Mouse (Mus musculus) limb, embryonic 10.5 days (tissue): ENCODE measurements at regions not wholly inside any gene's neighbourhood (a gene's known extent, or its start where the extent isn't known, plus 50 kb on each side); places are given as distances from the start of the nearest gene placed in this dataset.

Source experiments
- DNase-seq: peaks from one replicate; pipeline ENCODE4 v3.0.0-alpha.2; 2017; ENCODE audit warnings: low spot score
- H3K27ac ChIP-seq: fragments of 300-500 bp; sonication (generic); 2 replicates; pipeline ENCODE4 v1.5.1; 2016; ENCODE audit warnings: mild to moderate bottlenecking
- H3K27me3 ChIP-seq: fragments of 300-500 bp; sonication (generic); 2 replicates; pipeline ENCODE4 v1.6.1; 2016; ENCODE audit warnings: low read depth, mild to moderate bottlenecking; ENCODE audit not compliant: poor library complexity, severe bottlenecking
- H3K36me3 ChIP-seq: fragments of 300-500 bp; sonication (generic); 2 replicates; pipeline ENCODE4 v1.6.1; 2016; ENCODE audit warnings: mild to moderate bottlenecking, moderate library complexity
- H3K4me1 ChIP-seq: fragments of 300-500 bp; sonication (generic); 2 replicates; pipeline ENCODE4 v1.6.1; 2016
- H3K4me3 ChIP-seq: fragments of 300-500 bp; sonication (generic); 2 replicates; pipeline ENCODE4 v1.5.1; 2016; ENCODE audit warnings: mild to moderate bottlenecking, moderate library complexity
- H3K9me3 ChIP-seq: fragments of 300-500 bp; sonication (generic); replicated peaks from 2 replicates; pipeline ENCODE4 v1.6.1; 2016; ENCODE audit warnings: mild to moderate bottlenecking
- WGBS: fragments of 180-500 bp; shearing (Covaris S2); methylation state at CpG from one replicate; pipeline ENCODE4 v1.1.7; 2016; 5-methylcytosine and 5-hydroxymethylcytosine counted together

GRCm38 (mm10) chr2:133392298-133392697 is 159.7 kb upstream of the Bmp2 start:
- Histone ChIP-seq H3K27ac (no peak overlapping the region; the same call in 1 of the 2 replicates), H3K36me3 (no peaks in the 10 kb centered on the region), H3K4me3 (no peak overlapping the region), H3K27me3 (no peaks in the 10 kb centered on the region), H3K9me3 (no peaks in the 10 kb centered on the region), H3K4me1 (peaks cover 11% of the 10 kb centered on the region)
- DNase-seq: no peak
- 96% methylated on average over 9 of the region's 9 CpGs for WGBS

- WGBS: 11% methylated on average over 2 of the region's 2 CpGs
These were observed 154.4 kb upstream of the Bmp2 start for GRCm38 (mm10) chr2:133397566-133397965.

DNA sequence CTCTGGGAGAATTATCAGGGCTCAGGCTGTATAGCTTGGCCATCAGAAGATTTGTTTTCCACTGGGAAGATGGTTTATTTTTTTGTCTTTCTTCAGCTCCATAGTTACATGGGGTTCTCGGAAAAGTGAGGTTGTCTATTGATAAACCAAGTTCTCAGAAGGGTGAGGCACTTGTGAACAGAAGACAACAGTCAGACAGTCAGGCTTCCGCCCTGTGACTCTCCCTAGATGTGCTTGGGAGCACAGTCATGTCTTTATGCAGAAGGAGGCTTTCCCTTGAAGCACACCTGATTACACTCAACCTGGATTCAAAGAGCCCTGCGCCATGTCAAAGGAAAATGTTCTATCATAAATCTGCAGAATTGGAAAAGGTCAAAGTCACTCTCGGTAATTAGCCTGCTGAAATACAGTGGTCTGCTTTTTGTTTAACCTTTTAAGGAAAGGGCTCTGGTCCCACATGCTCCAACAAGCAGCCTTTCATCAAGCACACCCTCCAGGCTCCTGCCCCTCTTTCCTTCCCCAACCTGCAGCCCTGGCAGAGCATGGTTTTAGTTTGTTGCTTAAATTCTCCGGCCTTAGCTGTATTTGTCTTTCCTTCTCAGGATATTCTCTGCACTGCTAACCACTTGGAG is 152.8 kb upstream of the Bmp2 start:
- peak; percentile 52 for DNase-seq
- Histone ChIP-seq H3K9me3 (no peaks in the 10 kb centered on the region), H3K4me1 (peaks cover 36% of the 10 kb centered on the region), H3K27ac (peak overlapping the region; percentile 36), H3K4me3 (no peak overlapping the region), H3K27me3 (no peaks in the 10 kb centered on the region), H3K36me3 (no peaks in the 10 kb centered on the region)
- 34% methylated on average over 5 of the region's 5 CpGs for WGBS

More at GRCm38 (mm10) chr2:133397566-133397965, 154.4 kb upstream of the Bmp2 start:
- Histone ChIP-seq H3K4me3 (no peak overlapping the region), H3K4me1 (peaks cover 36% of the 10 kb centered on the region), H3K27me3 (no peaks in the 10 kb centered on the region), H3K9me3 (no peaks in the 10 kb centered on the region), H3K36me3 (no peaks in the 10 kb centered on the region), H3K27ac (peak overlapping the region; percentile 46)
- no peak for DNase-seq

DNA sequence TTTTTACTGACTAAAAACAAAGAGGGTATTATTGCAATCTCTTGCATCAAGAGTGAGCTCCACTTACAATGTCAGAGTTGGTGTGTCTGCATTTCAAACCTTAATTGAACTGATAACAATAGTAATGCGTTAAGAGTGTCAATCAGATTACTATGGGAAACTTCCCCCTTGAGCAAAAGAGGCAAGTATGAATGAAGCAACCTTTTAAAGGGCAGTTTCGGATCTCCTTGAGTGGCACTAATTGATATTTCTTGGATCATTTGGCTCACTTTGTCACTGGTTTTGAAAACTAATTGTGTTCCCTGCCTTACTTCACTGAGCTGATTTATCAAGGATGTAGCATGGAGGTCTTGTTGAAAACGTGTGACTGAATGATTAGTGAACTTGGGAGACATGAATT is 151.0 kb upstream of the Bmp2 start:
- H3K27ac ChIP-seq: no peak overlapping the region
- no peak for DNase-seq
- no peaks in the 10 kb centered on the region for H3K27me3 ChIP-seq
- no peaks in the 10 kb centered on the region for H3K9me3 ChIP-seq
- H3K4me3 ChIP-seq: no peak overlapping the region
- 69% methylated on average over 3 of the region's 3 CpGs for WGBS
- peaks cover 36% of the 10 kb centered on the region for H3K4me1 ChIP-seq
- no peaks in the 10 kb centered on the region for H3K36me3 ChIP-seq

- no peak overlapping the region for H3K4me3 ChIP-seq
- H3K4me1 ChIP-seq: peaks cover 3% of the 10 kb centered on the region; the same call in 1 of the 2 replicates
- H3K27ac ChIP-seq: no peak overlapping the region
- DNase-seq: no peak
- no peaks in the 10 kb centered on the region for H3K9me3 ChIP-seq
- H3K27me3 ChIP-seq: no peaks in the 10 kb centered on the region
- no peaks in the 10 kb centered on the region for H3K36me3 ChIP-seq
- WGBS: 84% methylated on average over 8 of the region's 8 CpGs
These were observed 134.9 kb upstream of the Bmp2 start for GRCm38 (mm10) chr2:133416990-133417581.

DNA sequence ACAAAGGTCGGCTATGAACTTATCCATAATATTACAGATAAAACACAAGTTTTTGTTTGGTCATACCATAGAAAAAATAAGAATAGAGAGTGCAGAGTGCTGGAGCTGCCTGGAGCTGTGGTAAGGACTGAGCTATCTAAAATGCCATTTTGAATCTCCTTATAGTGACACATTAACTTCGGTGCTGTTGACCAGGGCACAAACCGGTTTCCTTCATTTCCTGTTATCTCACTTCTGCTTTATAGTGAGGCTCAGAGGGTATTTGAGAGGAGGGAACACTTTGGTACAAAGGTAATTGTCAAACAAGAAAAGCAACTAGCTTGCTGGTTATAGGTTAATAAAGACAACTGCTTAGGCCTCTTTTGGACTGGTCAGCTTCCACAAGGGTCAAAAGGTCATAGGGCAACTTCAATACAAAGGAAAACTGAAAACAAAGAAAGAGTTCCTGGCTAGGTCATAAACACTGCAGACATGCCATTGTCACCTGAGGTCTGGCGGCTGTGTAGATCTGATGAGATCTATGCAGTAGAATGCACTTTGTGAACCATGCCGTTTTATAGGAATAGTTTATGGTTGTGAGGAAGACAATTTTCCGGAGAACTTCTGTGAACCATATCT is 132.2 kb upstream of the Bmp2 start:
- WGBS: 90% methylated on average over 6 of the region's 6 CpGs
- no peak for DNase-seq
- no peak overlapping the region for H3K4me3 ChIP-seq

DNA sequence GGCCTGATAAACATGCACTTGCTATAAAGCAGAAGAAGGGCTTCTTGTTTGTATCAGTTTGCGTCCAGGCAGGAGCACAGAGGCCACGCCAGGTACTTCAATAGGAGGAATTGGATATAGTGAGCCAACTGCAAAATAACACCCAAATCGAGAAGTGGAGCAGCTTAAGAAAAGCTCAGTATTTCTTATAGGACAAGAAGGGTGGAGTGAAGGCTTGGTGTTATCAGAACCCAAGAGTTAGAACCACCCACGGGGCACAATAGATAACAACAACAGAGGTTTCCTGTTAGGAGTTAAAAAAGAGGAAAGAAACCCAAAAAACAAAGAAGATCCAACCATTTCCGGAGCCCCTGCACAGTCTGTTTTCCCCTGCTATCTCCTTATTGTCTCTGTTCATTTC is 126.4 kb upstream of the Bmp2 start:
- DNase-seq: no peak
- 81% methylated on average over 5 of the region's 5 CpGs for WGBS
- H3K27me3 ChIP-seq: no peaks in the 10 kb centered on the region
- no peak overlapping the region for H3K27ac ChIP-seq
- H3K4me1 ChIP-seq: no peaks in the 10 kb centered on the region
- H3K9me3 ChIP-seq: no peaks in the 10 kb centered on the region
- no peaks in the 10 kb centered on the region for H3K36me3 ChIP-seq
- no peak overlapping the region for H3K4me3 ChIP-seq

More for the DNA sequence above, 132.2 kb upstream of the Bmp2 start:
- no peaks in the 10 kb centered on the region for H3K36me3 ChIP-seq
- H3K9me3 ChIP-seq: no peaks in the 10 kb centered on the region
- H3K27ac ChIP-seq: no peak overlapping the region
- H3K4me1 ChIP-seq: peaks cover 3% of the 10 kb centered on the region; the same call in 1 of the 2 replicates
- H3K27me3 ChIP-seq: no peaks in the 10 kb centered on the region

DNA sequence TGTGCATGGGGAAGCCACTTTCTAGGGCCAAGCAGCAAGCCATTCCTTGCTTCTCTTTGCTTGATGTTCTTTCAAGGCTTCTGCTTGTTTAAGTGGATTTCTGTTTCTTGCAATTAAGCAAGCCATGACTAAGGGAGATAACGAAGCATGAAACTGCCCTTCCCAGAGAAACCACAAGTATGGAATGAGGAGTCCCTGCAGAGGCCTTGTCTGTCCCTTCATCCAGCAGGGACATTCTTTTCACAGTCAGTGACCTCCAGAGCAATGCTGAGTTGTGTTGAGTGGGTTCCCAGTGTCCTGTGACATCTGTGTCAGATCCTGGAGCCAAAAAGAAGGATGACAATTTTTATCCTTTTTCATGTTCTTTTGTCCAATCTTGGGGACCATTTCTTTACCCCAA is 124.9 kb upstream of the Bmp2 start:
- H3K27ac ChIP-seq: no peak overlapping the region
- no peaks in the 10 kb centered on the region for H3K27me3 ChIP-seq
- no peaks in the 10 kb centered on the region for H3K9me3 ChIP-seq
- no peaks in the 10 kb centered on the region for H3K4me1 ChIP-seq
- no peak for DNase-seq
- H3K36me3 ChIP-seq: no peaks in the 10 kb centered on the region
- no peak overlapping the region for H3K4me3 ChIP-seq
- WGBS: 76% methylated on average over 1 of the region's 1 CpGs

GRCm38 (mm10) chr2:133429369-133430062 is 122.4 kb upstream of the Bmp2 start:
- H3K4me3 ChIP-seq: no peak overlapping the region
- H3K4me1 ChIP-seq: no peaks in the 10 kb centered on the region
- no peak overlapping the region for H3K27ac ChIP-seq
- WGBS: 48% methylated on average over 2 of the region's 2 CpGs
- H3K36me3 ChIP-seq: no peaks in the 10 kb centered on the region
- no peak for DNase-seq
- H3K9me3 ChIP-seq: no peaks in the 10 kb centered on the region
- H3K27me3 ChIP-seq: no peaks in the 10 kb centered on the region

GRCm38 (mm10) chr2:133430741-133431438 is 121.1 kb upstream of the Bmp2 start:
- DNase-seq: no peak
- no peak overlapping the region for H3K4me3 ChIP-seq
- WGBS: 53% methylated on average over 4 of the region's 4 CpGs
- H3K27ac ChIP-seq: no peak overlapping the region
- H3K4me1 ChIP-seq: no peaks in the 10 kb centered on the region
- H3K27me3 ChIP-seq: no peaks in the 10 kb centered on the region
- no peaks in the 10 kb centered on the region for H3K36me3 ChIP-seq
- H3K9me3 ChIP-seq: no peaks in the 10 kb centered on the region

GRCm38 (mm10) chr2:133432141-133432813 is 119.7 kb upstream of the Bmp2 start:
- 90% methylated on average over 10 of the region's 10 CpGs for WGBS
- no peak overlapping the region for H3K27ac ChIP-seq
- no peaks in the 10 kb centered on the region for H3K9me3 ChIP-seq

More at GRCm38 (mm10) chr2:133432141-133432813, 119.7 kb upstream of the Bmp2 start:
- H3K27me3 ChIP-seq: no peaks in the 10 kb centered on the region
- H3K4me3 ChIP-seq: no peak overlapping the region
- no peaks in the 10 kb centered on the region for H3K36me3 ChIP-seq
- peaks cover 5% of the 10 kb centered on the region for H3K4me1 ChIP-seq
- no peak for DNase-seq
